Comparison of ENCODE assay signal across 13 mouse cellular contexts in the genomic region with DNA sequence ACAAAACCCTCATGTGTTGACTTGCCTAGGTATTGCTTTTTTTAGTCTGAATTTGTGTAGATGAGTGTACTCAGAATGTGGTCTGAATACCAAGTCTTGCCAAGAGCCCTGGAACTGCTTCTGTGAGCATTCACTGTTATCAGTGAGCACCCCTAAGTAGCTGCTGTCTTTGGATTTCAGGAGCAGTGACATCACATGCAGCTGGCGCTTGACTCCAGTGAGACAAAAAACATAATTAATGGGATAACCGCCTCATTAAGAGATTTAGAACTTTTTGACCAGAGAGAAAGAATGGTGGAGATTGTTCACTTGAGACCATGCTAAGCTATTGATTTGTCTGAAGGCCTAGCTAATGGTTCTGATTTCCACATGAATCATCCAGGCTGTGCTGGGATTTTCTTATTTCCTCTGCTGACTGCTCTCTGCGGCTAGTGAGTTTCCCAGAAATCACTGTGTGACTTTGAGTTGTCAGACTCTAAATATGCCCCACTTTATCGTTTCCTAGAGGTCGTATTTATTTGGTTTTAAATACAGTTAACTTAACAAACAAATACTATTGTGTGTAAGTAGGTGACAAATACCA. TPM values are rescaled to one million over a fixed set of nuclear protein-coding genes. Genes with fewer than 3 reads are reported as not detected.
A peak's percentile ranks its signal among the peaks of the same experiment; 100 is the strongest.
DNase-seq lines count a peak whose midpoint lies in the region; ATAC-seq and TF ChIP-seq lines count a peak whose summit lies in the region.
"Had no signal": no experiment of that assay in that cellular context is flagged by ENCODE, and none has a peak within 500 bp of the region (broad histone marks: within the 10 kb centered on the region; RNA-seq: fewer than 3 reads in every experiment).

No protein-coding gene starts in this region.

- no peaks in the 10 kb centered on the region for H3K36me3 ChIP-seq in heart, embryonic 13.5 days
- H3K36me3 ChIP-seq in neural tube, embryonic 11.5 days (ENCODE audit: control insufficient read depth, insufficient read depth, low read length): no peaks in the 10 kb centered on the region
- no peaks in the 10 kb centered on the region for H3K36me3 ChIP-seq in forebrain, postnatal 0 days (ENCODE audit: insufficient read depth)
- H3K36me3 ChIP-seq: heart, embryonic 12.5 days; liver, embryonic 13.5 days had no signal

- WGBS in heart, embryonic 13.5 days: 51% methylated on average over 5 of the region's 5 CpGs
- WGBS in neural tube, embryonic 11.5 days: 71% methylated on average over 5 of the region's 5 CpGs
- whole genome bisulfite sequencing in forebrain, postnatal 0 days: 22% methylated on average over 5 of the region's 5 CpGs

- no peak for TF ChIP-seq CTCF in forebrain, postnatal 0 days (IDR thresholded peaks at IDR 0.05; ENCODE audit: low read depth)

- H3K9ac ChIP-seq in heart, embryonic 13.5 days: no peak overlapping the region
- H3K9ac ChIP-seq in neural tube, embryonic 11.5 days (ENCODE audit: low read length): no peak overlapping the region
- H3K9ac ChIP-seq in forebrain, postnatal 0 days: no peak overlapping the region
- H3K9ac ChIP-seq: heart, embryonic 12.5 days; liver, embryonic 13.5 days had no signal

- no peaks in the 10 kb centered on the region for H3K27me3 ChIP-seq in heart, embryonic 13.5 days (replicated peaks)
- no peaks in the 10 kb centered on the region for H3K27me3 ChIP-seq in neural tube, embryonic 11.5 days (ENCODE audit: control insufficient read depth, insufficient read depth, low read length)
- no peaks in the 10 kb centered on the region for H3K27me3 ChIP-seq in forebrain, postnatal 0 days (ENCODE audit: insufficient read depth, low read length)
- H3K27me3 ChIP-seq: heart, embryonic 12.5 days; liver, embryonic 13.5 days had no signal

- H3K27ac ChIP-seq in heart, embryonic 13.5 days (replicated peaks): peak overlapping the region; percentile 20
- no peak overlapping the region for H3K27ac ChIP-seq in neural tube, embryonic 11.5 days (ENCODE audit: low read depth, low read length)
- no peak overlapping the region for H3K27ac ChIP-seq in forebrain, postnatal 0 days (ENCODE audit: low read depth, low read length)
- H3K27ac ChIP-seq: liver, embryonic 13.5 days had no signal

- no peaks in the 10 kb centered on the region for H3K9me3 ChIP-seq in heart, embryonic 13.5 days
- no peaks in the 10 kb centered on the region for H3K9me3 ChIP-seq in neural tube, embryonic 11.5 days (ENCODE audit: control insufficient read depth, low read length)
- H3K9me3 ChIP-seq in forebrain, postnatal 0 days (ENCODE audit: low read length): no peaks in the 10 kb centered on the region
- H3K9me3 ChIP-seq: heart, embryonic 12.5 days; liver, embryonic 13.5 days had no signal

- no peak for ATAC-seq in heart, embryonic 13.5 days (ENCODE audit: extremely low read depth, insufficient number of reproducible peaks, low FRiP score, low TSS enrichment)
- ATAC-seq in neural tube, embryonic 11.5 days (ENCODE audit: insufficient read depth, low FRiP score, low TSS enrichment): peak; percentile 63; the same call in 1 of the 2 replicates
- ATAC-seq in forebrain, postnatal 0 days: peak; percentile 88

- H3K4me1 ChIP-seq in heart, embryonic 13.5 days: peaks cover 31% of the 10 kb centered on the region
- no peaks in the 10 kb centered on the region for H3K4me1 ChIP-seq in neural tube, embryonic 11.5 days (ENCODE audit: control insufficient read depth, insufficient read depth, low read length)
- no peaks in the 10 kb centered on the region for H3K4me1 ChIP-seq in forebrain, postnatal 0 days (ENCODE audit: insufficient read depth)
- H3K4me1 ChIP-seq: liver, embryonic 13.5 days had no signal

- intact Hi-C loops in heart, postnatal 10 days (cut with DNase I): no loop called here

- DNase-seq in heart, postnatal 10 days: no peak
- peak; percentile 33 for DNase-seq in neural tube, embryonic 11.5 days (ENCODE audit: low spot score)
- DNase-seq in neural tube, embryonic 10.5 days (ENCODE audit: extremely low spot score, low spot score): no peak
- peak; percentile 43 for DNase-seq in forebrain, postnatal 0 days
- peak; percentile 41 for DNase-seq in telencephalon, adult 2 months (ENCODE audit: low read depth, low spot score)
- DNase-seq in gastrocnemius, adult 8-10 months (ENCODE audit: low spot score in 2 of 2): no peak
- no peak for DNase-seq in urinary bladder, postnatal 25 days (ENCODE audit: low spot score)
- DNase-seq: cerebellum, adult 9-10 months; kidney, adult 11 months; liver, embryonic 13.5 days; thymus, postnatal 4 days had no signal

- H3K4me3 ChIP-seq in heart, embryonic 13.5 days: no peak overlapping the region
- no peak overlapping the region for H3K4me3 ChIP-seq in neural tube, embryonic 11.5 days (ENCODE audit: low read depth, low read length)
- H3K4me3 ChIP-seq in forebrain, postnatal 0 days (ENCODE audit: low read depth, low read length): no peak overlapping the region
- H3K4me3 ChIP-seq: heart, embryonic 12.5 days; liver, embryonic 13.5 days had no signal

- H3K4me2 ChIP-seq in heart, embryonic 13.5 days: no peak overlapping the region
- H3K4me2 ChIP-seq in neural tube, embryonic 11.5 days (ENCODE audit: low read depth): no peak overlapping the region
- no peak overlapping the region for H3K4me2 ChIP-seq in forebrain, postnatal 0 days (ENCODE audit: low read depth)
- H3K4me2 ChIP-seq: heart, embryonic 12.5 days; liver, embryonic 13.5 days had no signal

RNA-seq across cellular contexts. Expression of gene Myo5a, which starts 14.5 kb away (rescaled TPM):
- polyA plus RNA-seq in heart, embryonic 13.5 days (2015; fragmentation: Nextera tagmentation; extraction: Ambion mirVana): 6.7 and 8.2 TPM in 2 replicates
- 10 to 100 TPM; 18.1 to 18.4 TPM for total RNA-seq in heart, postnatal 10 days (2021)
- polyA plus RNA-seq in neural tube, embryonic 11.5 days (2014; fragmentation: Nextera tagmentation; extraction: Ambion mirVana): 29.4 and 35.3 TPM in 2 replicates
- 146 and 166 TPM in 2 replicates for total RNA-seq in forebrain, postnatal 0 days (2014; rRNA removed)
- 18.0 and 34.9 TPM in 2 replicates for polyA plus RNA-seq in forebrain, postnatal 0 days (2015; fragmentation: Nextera tagmentation; extraction: Ambion mirVana)
- total RNA-seq in gastrocnemius, adult 8-10 months (2022): 10 to 100 TPM; 10.6 to 14.9 (median 13.0) TPM

RNA-seq across cellular contexts. Expression of gene Arpp19, which starts 47.9 kb away (rescaled TPM):
- polyA plus RNA-seq in heart, embryonic 13.5 days (2015; fragmentation: Nextera tagmentation; extraction: Ambion mirVana): 205 and 219 TPM in 2 replicates
- total RNA-seq in heart, postnatal 10 days (2021): 100 to 1,000 TPM; 157 to 163 TPM
- 302 and 316 TPM in 2 replicates for polyA plus RNA-seq in neural tube, embryonic 11.5 days (2014; fragmentation: Nextera tagmentation; extraction: Ambion mirVana)
- total RNA-seq in forebrain, postnatal 0 days (2014; rRNA removed): 109 and 111 TPM in 2 replicates
- polyA plus RNA-seq in forebrain, postnatal 0 days (2015; fragmentation: Nextera tagmentation; extraction: Ambion mirVana): 213 and 233 TPM in 2 replicates
- 100 to 1,000 TPM; 114 to 163 (median 138) TPM for total RNA-seq in gastrocnemius, adult 8-10 months (2022)

Comparison
In these comparisons a context has a peak if more than half of its experiments do, and no peak if none do; other contexts are left out.
1. DNase-seq: peak in neural tube, embryonic 11.5 days (single experiment), forebrain, postnatal 0 days (single experiment) and telencephalon, adult 2 months (single experiment); none in heart, postnatal 10 days (0 of 2), neural tube, embryonic 10.5 days (single experiment), gastrocnemius, adult 8-10 months (0 of 2) and urinary bladder, postnatal 25 days (single experiment).